Mouse (Mus musculus): ENCODE data around the gene Shld2.

DNA sequence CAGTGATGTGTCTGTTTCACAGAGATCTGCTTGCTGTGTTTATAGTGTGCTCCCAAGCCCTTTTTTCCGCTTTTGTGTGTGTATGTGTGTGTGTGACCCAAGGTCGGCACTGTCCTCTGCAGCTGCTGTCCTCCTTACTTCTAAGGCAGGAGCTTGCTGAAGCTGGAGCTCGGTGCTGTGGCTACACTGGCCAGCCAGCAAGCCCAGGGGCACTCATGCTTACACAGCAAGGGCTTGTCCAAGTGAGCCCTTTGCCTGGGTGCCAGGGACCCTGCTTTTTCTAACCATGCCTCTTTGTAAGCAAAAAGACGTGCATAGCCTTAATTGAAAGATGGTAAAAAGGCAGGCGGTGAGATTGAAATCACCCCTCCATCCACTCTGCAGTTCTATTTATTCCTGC, 22.2 kb upstream of the Shld2 start:
- TF ChIP-seq CTCF (IDR thresholded peaks at IDR 0.05; ENCODE audit: control insufficient read depth, insufficient read depth, insufficient read length) = no peak
- no peak for TF ChIP-seq FOSL1 (IDR thresholded peaks at IDR 0.05; ENCODE audit: insufficient read depth, low read length, poor library complexity, severe bottlenecking)
